Mouse (Mus musculus): Measurements from ENCODE around the gene Slc44a2.
"Not testable (repeated sequence)": the region's sequence is repeated elsewhere in the genome, so short reads cannot be mapped to it uniquely, and the experiment has no call there.

Gene Slc44a2

GRCm38 (mm10) chr9:21305065-21305464 is 15.4 kb upstream of the Slc44a2 start:
- DNase-seq (ENCODE audit: low spot score in 2 of 2) = no peak

- no peak for DNase-seq (ENCODE audit: low spot score in 2 of 2)
Measured at GRCm38 (mm10) chr9:21309150-21309741, 11.3 kb upstream of the Slc44a2 start.

DNA sequence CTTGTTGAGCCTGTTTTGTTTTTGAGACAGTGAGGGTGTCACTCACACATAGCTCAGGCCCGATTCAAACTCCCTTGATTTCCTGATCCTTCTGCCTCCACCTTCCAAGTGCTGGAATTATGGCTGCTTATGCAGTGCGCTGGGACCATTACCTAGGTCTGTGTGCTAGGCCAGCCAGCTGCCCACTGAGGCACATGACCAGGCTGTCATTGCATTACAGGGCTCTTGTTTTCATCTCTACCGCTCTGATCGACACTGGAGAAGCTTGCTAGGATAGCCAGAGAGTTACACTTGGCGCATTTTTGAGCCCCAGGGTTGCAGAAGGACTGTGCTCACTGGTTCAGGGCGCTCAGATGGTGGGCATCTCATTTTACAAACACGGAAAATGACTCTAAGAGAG is 8.8 kb upstream of the Slc44a2 start:
- no peak for DNase-seq (ENCODE audit: low spot score in 2 of 2)

- no peak for DNase-seq (ENCODE audit: low spot score in 2 of 2)
Measured at GRCm38 (mm10) chr9:21312134-21312533, 8.4 kb upstream of the Slc44a2 start, which contains the start of gene Ap1m2. Ap1m2 (minus strand) TSS chr9:21312337.

- DNase-seq (ENCODE audit: low spot score in 2 of 2) = peak in 1 of 2 experiments; percentile 72
Measured at GRCm38 (mm10) chr9:21313394-21313793, 7.1 kb upstream of the Slc44a2 start.

GRCm38 (mm10) chr9:21314367-21315140 is 5.9 kb upstream of the Slc44a2 start:
- DNase-seq (ENCODE audit: low spot score in 2 of 2) = no peak

DNA sequence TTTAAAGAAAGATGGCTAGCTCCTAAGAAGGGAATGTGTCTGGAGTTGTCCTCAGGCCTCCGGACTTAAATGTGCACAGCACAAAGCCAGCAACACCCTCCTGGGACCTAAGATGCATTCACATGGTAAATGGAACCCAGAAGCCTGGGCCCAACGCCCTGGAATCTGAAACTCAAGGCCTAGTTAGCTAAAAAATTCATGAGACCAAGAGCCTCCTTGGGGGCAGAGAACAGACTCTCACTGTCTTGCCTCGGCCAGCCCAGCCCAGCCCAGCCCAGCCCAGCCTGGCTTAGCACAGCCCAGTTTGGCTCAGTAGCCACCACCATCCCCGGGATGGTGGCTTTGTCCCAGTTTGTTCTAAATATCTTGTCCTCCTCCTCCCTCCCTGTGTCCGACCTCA is 5.1 kb upstream of the Slc44a2 start:
- no peak for DNase-seq (ENCODE audit: low spot score in 2 of 2)

DNA sequence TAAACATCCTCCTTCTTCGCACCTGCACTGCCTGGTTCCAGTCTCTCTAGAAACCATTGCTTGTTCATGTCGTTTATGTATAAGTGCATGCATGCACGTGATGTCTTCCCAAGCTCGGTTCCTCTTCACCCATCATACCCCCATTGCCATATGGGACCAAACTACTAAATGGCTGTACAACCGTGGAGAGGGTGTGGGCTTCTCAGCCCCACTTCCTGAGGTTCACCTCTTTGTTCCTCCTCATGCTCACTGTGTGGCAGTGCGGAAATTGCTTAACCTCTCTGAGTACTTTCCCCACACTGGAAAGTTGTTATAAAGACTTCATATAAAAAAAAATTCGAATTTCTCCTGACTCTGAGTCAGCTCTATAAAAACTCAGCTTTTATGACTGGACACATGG is 3.8 kb upstream of the Slc44a2 start:
- DNase-seq (ENCODE audit: low spot score in 2 of 2) = no peak

- DNase-seq (ENCODE audit: low spot score in 2 of 2) = no peak
Measured at GRCm38 (mm10) chr9:21318792-21319191, 1.7 kb upstream of the Slc44a2 start.

DNA sequence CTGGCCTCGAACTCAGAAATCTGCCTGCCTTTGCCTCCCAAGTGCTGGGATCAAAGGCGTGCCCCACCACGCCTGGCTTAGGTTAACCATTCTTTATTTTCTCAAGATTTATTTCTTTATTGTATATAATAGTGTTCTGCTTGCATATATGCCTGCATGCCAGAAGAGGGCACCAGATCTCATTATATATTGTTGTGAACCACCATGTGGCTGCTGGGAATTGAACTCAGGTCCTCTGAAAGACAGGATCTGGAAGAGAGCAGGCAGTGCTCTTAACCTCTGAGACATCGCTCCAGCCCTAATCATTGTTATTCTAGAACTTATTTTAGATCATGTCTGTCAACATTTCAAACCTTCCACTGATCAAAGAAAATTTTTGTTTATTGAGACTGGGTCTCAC is 995 bp upstream of the Slc44a2 start:
- DNase-seq (ENCODE audit: low spot score in 2 of 2) = no peak

GRCm38 (mm10) chr9:21320280-21320618 is 249 bp upstream of the Slc44a2 start:
- no peak for DNase-seq (ENCODE audit: low spot score in 2 of 2)

DNA sequence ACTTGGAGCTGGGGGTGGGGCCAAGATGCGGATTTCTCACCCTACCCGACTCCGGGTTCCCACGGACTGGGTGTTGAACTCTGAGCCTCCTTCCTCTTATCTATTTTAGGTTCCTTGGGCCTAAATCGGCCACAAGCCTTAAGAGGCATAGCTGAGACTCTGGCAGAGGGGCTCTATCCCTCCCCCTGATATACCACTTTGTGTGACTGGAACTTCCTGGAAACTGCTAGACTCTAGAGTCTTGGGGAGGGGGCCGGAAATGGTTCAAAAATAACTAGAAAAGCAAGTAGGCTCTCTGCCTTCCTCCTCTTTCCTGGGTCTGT is 976 bp downstream of the Slc44a2 start:
- DNase-seq (ENCODE audit: low spot score in 2 of 2) = no peak

- no peak for DNase-seq (ENCODE audit: low spot score in 2 of 2)
Measured at GRCm38 (mm10) chr9:21322211-21322916, 1.9 kb downstream of the Slc44a2 start.

GRCm38 (mm10) chr9:21322917-21323297 is 2.4 kb downstream of the Slc44a2 start:
- not testable (repeated sequence) for DNase-seq (ENCODE audit: low spot score in 2 of 2)

DNA sequence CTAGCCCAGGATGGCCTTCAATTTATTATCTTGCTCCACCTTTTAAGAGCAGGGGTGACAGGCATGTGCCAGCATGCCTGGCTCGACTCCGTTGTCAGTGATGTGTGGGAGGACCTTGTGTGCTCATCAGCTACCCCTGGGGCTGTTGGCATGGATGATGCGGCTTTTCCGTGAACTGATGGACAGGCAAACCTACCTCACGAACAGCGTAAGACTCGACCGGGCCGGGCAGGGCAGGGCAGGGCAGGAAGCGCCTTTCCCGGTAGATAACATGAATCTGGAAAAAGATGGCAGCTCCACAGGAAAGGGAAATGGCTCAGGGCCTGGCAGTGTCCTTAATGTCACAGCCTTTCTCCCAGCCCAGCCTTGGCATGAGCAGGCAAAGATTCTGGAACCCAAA is 3.8 kb downstream of the Slc44a2 start:
- DNase-seq (ENCODE audit: low spot score in 2 of 2) = no peak

- DNase-seq (ENCODE audit: low spot score in 2 of 2) = no peak
Measured at GRCm38 (mm10) chr9:21327569-21327968, 7.1 kb downstream of the Slc44a2 start.

DNA sequence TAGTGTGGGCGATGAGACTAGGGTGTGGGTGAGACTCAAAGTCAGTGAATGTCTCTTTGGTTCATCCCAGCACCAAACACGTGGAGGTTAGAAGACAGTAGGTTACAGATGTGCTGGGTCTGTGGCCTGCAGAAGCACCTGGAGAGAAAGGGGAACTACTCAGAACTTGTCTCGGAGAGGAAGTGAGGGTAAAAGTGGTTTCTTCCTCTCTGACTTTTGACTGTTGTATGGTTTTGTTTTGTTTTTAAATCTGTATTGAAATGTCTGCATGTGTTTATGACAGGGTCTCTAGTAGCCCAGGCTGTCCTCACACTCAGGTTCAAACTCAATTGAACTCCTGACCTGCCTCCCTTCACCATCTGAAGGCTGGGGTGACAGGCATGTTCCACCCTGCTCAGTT is 7.5 kb downstream of the Slc44a2 start:
- no peak for DNase-seq (ENCODE audit: low spot score in 2 of 2)

DNA sequence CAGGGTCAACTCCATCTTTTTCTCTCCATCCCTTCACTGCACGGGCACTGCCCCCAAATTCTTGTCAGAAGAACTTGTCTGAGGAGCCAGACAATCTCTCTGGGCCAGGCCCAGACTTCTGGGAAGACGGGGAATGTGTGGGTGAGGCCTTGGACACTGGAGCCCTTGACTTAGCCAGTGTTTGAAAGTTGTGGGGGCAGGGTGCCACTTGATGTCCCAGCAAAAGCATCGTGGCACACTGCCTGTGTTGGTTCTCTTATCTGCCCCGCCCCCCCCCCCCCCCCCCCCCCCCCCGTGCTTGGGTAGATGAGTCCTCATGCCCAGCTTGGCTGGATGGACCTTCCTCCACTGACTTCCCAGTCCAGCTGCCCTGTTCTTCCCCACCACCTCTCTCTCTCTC is 8.5 kb downstream of the Slc44a2 start:
- no peak for DNase-seq (ENCODE audit: low spot score in 2 of 2)

DNA sequence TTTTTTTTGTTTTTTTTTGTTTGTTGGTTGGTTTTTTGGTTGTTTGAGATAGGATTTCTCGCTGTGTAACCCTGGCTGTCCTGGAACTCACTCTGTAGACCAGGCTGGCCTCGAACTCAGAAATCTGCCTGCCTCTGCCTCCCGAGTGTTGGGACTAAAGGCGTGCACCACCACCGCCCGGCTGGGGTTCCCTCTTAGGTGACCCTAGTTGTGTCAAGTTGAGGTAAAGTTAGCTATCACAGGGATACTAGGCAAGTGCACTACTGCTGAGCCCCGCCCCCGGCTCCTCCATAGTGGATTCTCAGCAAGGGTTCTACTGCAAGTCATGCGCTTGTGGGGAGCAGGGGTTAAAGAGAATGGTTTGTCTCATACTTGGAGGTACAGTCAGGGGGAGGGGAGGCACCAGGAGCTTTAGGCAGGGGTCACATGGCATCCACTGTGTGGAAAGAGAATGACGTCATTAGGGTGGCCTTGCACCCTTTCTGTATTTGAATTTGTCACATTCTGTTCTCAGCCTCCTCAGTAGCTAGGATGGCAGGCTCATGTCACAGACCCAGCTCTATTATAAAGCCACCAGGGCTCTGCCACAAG is 9.3 kb downstream of the Slc44a2 start:
- DNase-seq (ENCODE audit: low spot score in 2 of 2) = no peak

- DNase-seq (ENCODE audit: low spot score in 2 of 2) = no peak
Measured at GRCm38 (mm10) chr9:21331365-21332140, 11.1 kb downstream of the Slc44a2 start.

DNA sequence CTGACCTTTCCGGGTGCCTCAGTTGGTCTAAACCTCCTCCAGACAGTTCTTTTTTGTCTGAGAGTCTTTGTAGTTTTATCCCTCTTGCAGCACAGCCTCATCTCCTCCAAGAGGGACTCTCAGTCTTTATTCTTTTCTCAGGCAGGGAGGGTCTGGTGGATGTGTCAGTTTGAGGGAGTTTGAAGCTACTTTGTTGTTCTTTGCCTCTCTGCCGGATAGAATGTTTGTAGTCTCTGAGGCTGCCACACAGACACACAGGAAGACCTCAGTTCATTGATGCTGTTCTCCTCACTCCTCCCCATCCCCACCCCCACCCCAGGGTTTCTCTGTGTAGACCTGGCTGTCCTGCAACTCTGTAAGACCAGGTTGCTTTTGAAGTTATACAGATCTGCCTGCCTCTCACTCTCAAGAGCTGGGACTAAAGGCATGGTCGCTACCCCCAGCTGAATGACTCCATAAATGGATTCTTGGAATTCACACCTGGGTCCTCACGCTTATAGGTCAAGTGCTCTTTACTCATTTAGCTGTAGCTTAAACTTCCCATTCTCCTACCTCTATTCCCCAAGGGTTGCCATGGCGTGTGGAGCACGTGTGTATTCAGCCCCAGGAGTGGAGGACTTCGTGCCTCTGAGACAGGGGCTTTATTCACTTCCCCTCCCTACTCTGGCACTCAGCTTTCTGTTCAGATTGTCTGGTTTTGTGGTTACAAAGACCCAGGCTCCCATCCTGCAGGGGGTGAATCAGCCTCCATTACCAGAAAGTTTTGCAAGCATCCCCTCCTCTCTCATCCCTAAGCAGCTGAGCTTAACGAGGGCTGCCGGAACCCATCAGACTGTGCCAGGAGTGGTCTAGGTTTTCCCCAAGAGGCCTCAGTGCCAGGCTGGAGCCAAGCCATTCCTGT is 11.9 kb downstream of the Slc44a2 start:
- DNase-seq (ENCODE audit: low spot score in 2 of 2) = no peak
